Mouse (Mus musculus) stomach, embryonic 15.5 days (tissue): ENCODE results near the gene Acad11. TPM values are rescaled to one million over a fixed set of nuclear protein-coding genes. Genes with fewer than 3 reads are reported as not detected.

Experiments used
- ATAC-seq: fragments of 200-750 bp; cut with Nextera tagmentation; 2 replicates; pipeline ENCODE4 v1.8.0; 2017; ENCODE audit warnings: low read depth, moderate number of reproducible peaks, moderate TSS enrichment; ENCODE audit not compliant: insufficient read depth, low FRiP score
- H3K27ac ChIP-seq: fragments of 300-500 bp; sonication (generic); 2 replicates; pipeline ENCODE4 v1.5.1; 2015; ENCODE audit warnings: mild to moderate bottlenecking, inconsistent platforms
- H3K27me3 ChIP-seq: fragments of 300-500 bp; sonication (generic); replicated peaks from 2 replicates; pipeline ENCODE4 v1.6.1; 2015; ENCODE audit warnings: inconsistent platforms
- H3K36me3 ChIP-seq: fragments of 300-500 bp; sonication (generic); 2 replicates; pipeline ENCODE4 v1.6.1; 2015; ENCODE audit warnings: inconsistent platforms
- H3K4me1 ChIP-seq: fragments of 300-500 bp; sonication (generic); 2 replicates; pipeline ENCODE4 v1.6.1; 2015; ENCODE audit warnings: inconsistent platforms
- H3K4me2 ChIP-seq: fragments of 300-500 bp; sonication (generic); 2 replicates; pipeline ENCODE4 v1.6.1; 2015; ENCODE audit warnings: mild to moderate bottlenecking, inconsistent platforms
- H3K4me3 ChIP-seq: fragments of 300-500 bp; sonication (generic); replicated peaks from 2 replicates; pipeline ENCODE4 v1.5.1; 2015; ENCODE audit warnings: inconsistent platforms
- H3K9ac ChIP-seq: fragments of 300-500 bp; sonication (generic); 2 replicates; pipeline ENCODE4 v1.6.1; 2015; ENCODE audit warnings: inconsistent platforms
- H3K9me3 ChIP-seq: fragments of 300-500 bp; sonication (generic); 2 replicates; pipeline ENCODE4 v1.6.1; 2016; ENCODE audit warnings: inconsistent platforms
- WGBS: fragments of 180-500 bp; shearing (Covaris S2); methylation state at CpG from one replicate; pipeline ENCODE4 v1.1.7; 2015; 5-methylcytosine and 5-hydroxymethylcytosine counted together
- polyA plus RNA-seq: library from polyadenylated mRNA; unstranded; fragments of >200 nt; fragmentation: Nextera tagmentation; extraction: Ambion mirVana; gene quantifications from 2 replicates; pipeline ENCODE4 v1.2.1, GENCODE M21; 2015

Acad11 gene
- polyA plus RNA-seq, 1 experiment from 2014 or later: 13.1 TPM

DNA sequence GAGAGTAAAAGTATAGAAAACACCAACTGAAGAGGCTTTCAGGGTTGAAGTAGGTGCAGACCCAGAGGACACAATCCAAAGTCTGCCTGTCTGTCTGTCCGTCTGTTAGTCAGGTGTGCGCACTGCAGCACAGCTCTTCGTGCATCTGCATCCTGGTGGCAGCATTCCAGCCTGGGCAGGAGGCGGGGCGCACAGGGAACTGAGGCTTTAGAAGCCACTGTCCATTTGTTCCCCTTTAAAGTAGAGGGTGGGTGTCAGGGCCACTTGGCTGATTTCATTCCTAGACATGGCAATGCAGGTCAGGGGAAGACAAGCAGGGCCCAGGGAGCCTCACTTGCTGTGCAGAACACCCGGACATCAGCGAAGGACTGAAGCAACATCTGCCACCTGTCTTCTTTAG, 94.1 kb downstream of the Acad11 start:
- H3K27me3 ChIP-seq: no peaks in the 10 kb centered on the region
- ATAC-seq: no peak
- no peak overlapping the region for H3K27ac ChIP-seq
- no peaks in the 10 kb centered on the region for H3K4me1 ChIP-seq
- H3K4me3 ChIP-seq: no peak overlapping the region
- no peak overlapping the region for H3K4me2 ChIP-seq
- H3K36me3 ChIP-seq: peaks cover 68% of the 10 kb centered on the region
- no peaks in the 10 kb centered on the region for H3K9me3 ChIP-seq
- no peak overlapping the region for H3K9ac ChIP-seq
- 91% methylated on average over 7 of the region's 7 CpGs for WGBS

DNA sequence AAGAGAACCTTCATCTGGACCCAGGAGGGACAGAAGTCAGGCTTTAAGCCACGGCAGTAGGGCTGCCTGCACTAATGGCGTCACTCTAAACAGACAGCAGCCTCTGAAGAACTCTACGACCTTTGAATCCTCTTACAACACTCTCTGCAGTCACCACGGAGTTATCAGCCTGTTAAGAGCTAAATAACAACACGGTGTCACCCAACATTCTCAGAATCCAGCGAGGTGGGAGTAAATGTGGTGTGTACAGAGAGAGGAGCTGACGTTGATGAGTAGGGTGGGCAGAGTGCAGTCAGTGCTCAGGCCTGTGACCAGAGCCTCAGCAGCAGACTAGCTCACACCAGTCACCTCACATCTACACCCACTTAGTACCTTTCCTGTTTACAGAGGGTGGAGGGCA, 97.9 kb downstream of the Acad11 start:
- 78% methylated on average over 7 of the region's 7 CpGs for WGBS
- Histone ChIP-seq H3K9ac (no peak overlapping the region), H3K27ac (no peak overlapping the region), H3K36me3 (peaks cover 57% of the 10 kb centered on the region), H3K4me2 (no peak overlapping the region), H3K27me3 (no peaks in the 10 kb centered on the region), H3K4me1 (no peaks in the 10 kb centered on the region), H3K4me3 (no peak overlapping the region), H3K9me3 (no peaks in the 10 kb centered on the region)
- peak; percentile 31; the same call in 1 of the 2 replicates for ATAC-seq

DNA sequence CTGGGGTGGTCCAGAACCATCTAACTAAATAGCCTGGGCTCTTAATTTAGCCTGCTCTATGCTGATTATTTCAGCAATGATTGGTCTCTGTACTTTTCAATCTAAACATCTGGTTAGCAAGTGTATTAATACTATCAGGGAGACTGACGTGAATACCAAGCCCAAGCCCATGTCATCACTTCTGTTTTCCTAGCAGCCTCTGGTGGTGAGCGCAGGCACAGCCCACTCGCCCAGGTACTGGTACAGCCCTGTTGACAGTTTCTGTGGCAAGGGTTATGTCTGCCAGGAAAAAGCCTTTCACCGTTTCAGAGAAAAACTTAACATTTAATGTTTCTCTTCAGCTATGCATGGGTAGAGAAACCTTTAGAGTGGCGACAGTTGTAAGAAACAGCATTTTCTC, 101.0 kb downstream of the Acad11 start:
- Histone ChIP-seq H3K9ac (no peak overlapping the region), H3K9me3 (no peaks in the 10 kb centered on the region), H3K4me3 (no peak overlapping the region), H3K4me2 (no peak overlapping the region), H3K4me1 (no peaks in the 10 kb centered on the region), H3K36me3 (peaks cover 46% of the 10 kb centered on the region), H3K27ac (no peak overlapping the region), H3K27me3 (no peaks in the 10 kb centered on the region)
- 88% methylated on average over 5 of the region's 5 CpGs for WGBS
- no peak for ATAC-seq

DNA sequence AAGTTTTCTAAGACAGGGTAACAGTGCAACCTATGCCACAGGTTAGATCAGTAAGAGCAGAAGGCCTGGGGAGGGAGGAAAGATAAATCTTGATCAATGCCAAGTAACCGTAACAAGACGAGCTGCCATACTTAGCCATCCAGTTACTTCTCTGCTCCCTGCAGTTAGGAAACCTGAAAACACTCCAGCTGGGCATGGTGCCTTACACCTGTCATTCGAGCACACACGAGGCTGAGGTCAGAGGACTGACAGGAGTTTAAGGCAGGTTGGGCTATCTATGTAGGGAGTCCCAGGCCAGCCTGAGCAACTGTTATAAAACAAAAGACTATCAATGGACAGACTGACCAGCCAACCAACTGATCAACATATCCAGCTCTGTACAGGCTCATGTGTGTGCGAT, 102.7 kb downstream of the Acad11 start:
- no peak overlapping the region for H3K4me3 ChIP-seq
- H3K27ac ChIP-seq: no peak overlapping the region
- H3K4me1 ChIP-seq: no peaks in the 10 kb centered on the region
- H3K4me2 ChIP-seq: no peak overlapping the region
- H3K9me3 ChIP-seq: no peaks in the 10 kb centered on the region
- no peak for ATAC-seq
- no peaks in the 10 kb centered on the region for H3K27me3 ChIP-seq
- 88% methylated on average over 5 of the region's 5 CpGs for WGBS
- peaks cover 36% of the 10 kb centered on the region for H3K36me3 ChIP-seq
- no peak overlapping the region for H3K9ac ChIP-seq

DNA sequence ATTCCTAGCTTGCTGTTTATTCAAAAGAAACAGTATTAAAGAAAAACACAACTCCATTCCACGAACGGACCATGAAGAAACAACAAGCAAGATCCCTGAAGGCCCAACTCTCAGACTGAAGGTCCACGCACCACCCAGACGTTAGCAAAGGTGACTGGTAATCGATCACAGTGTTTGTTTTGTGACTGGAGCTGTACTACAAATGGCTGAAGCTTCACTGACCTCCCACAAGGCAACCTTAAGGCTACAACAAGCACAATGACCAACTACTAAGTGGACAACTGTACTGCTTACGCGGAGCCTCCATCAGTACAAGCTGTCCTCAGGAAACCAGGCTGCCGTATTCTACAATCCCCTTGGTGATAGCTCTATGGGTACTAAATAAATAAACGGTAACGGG, 106.8 kb downstream of the Acad11 start:
- WGBS: 89% methylated on average over 10 of the region's 10 CpGs
- no peak overlapping the region for H3K9ac ChIP-seq
- H3K4me1 ChIP-seq: no peaks in the 10 kb centered on the region
- no peak overlapping the region for H3K27ac ChIP-seq
- no peaks in the 10 kb centered on the region for H3K9me3 ChIP-seq
- H3K4me2 ChIP-seq: no peak overlapping the region
- no peak for ATAC-seq
- peaks cover 27% of the 10 kb centered on the region for H3K36me3 ChIP-seq
- H3K27me3 ChIP-seq: no peaks in the 10 kb centered on the region
- H3K4me3 ChIP-seq: no peak overlapping the region

DNA sequence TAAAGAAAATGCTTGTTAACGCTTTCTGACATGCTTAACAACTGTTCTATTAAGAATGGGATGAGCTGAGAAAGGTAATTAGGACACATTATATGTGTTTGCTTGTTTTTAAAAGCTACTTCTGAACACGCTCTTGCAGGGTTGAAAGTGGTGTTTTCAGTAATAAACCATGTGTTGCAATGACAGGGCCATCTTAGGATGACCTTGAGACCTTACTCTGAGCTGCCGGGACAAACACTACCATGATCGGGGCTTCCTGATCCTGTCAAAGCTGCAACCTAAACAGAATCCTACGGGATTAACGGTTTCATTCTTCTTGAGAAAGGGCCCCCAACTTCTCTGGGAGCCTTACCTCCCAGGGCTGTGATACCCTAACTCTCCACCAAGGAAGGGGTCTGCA, 108.5 kb downstream of the Acad11 start:
- 81% methylated on average over 6 of the region's 6 CpGs for WGBS
- Histone ChIP-seq H3K4me3 (no peak overlapping the region), H3K4me2 (no peak overlapping the region), H3K9me3 (no peaks in the 10 kb centered on the region), H3K27me3 (no peaks in the 10 kb centered on the region), H3K9ac (no peak overlapping the region), H3K36me3 (peaks cover 29% of the 10 kb centered on the region), H3K4me1 (no peaks in the 10 kb centered on the region), H3K27ac (no peak overlapping the region)
- ATAC-seq: no peak

DNA sequence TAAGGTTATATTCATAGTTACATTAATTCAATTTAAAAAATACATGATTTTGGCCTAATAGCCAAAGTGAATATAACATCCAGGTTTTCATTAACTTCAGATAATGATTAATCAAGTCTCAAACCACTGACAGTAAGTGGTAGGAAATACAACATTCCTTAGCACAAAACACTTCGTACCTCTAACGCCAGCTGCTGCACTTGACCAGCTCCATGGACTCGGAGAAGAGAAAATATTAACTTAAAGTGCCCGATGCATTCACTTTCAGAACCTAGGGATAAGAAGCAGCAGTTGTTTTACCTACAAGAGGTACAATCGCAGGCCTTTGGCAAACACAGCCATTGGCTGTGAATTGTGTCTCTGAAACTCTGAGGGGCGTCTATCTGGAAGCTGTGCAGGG, 109.2 kb downstream of the Acad11 start:
- no peak overlapping the region for H3K4me3 ChIP-seq
- H3K9ac ChIP-seq: no peak overlapping the region
- no peak overlapping the region for H3K4me2 ChIP-seq
- no peak overlapping the region for H3K27ac ChIP-seq
- 89% methylated on average over 6 of the region's 6 CpGs for WGBS
- no peaks in the 10 kb centered on the region for H3K27me3 ChIP-seq
- no peak for ATAC-seq
- no peaks in the 10 kb centered on the region for H3K9me3 ChIP-seq
- H3K4me1 ChIP-seq: no peaks in the 10 kb centered on the region
- H3K36me3 ChIP-seq: peaks cover 28% of the 10 kb centered on the region

Other genes with a start within 250 kb of the Acad11 start
- gene Nphp3, start 60.8 kb upstream of the Acad11 start, polyA plus RNA-seq: 4.6 and 5.6 TPM in 2 replicates
- gene Gm28305, start 22.7 kb upstream of the Acad11 start, polyA plus RNA-seq: not detected in 2 replicates
- gene Uba5, start 243 bp upstream of the Acad11 start, polyA plus RNA-seq: 56.5 and 57.9 TPM in 2 replicates
- gene Ackr4, start 63.6 kb downstream of the Acad11 start, polyA plus RNA-seq: 2.1 and 3.4 TPM in 2 replicates
- gene Dnajc13, start 199.6 kb downstream of the Acad11 start, polyA plus RNA-seq: 18.3 and 18.9 TPM in 2 replicates